Mouse (Mus musculus) c-Kit-positive CD71-positive TER-119-positive erythroid progenitor cells, embryonic 14.5 days (primary cell): Measurements from ENCODE around the gene Pkd1l3.
A peak's percentile ranks its signal among the peaks of the same experiment; 100 is the strongest.

Experiments used
- DNase-seq: peaks from one replicate; pipeline ENCODE4 v3.0.0-alpha.2; 2013; ENCODE audit warnings: low spot score

Pkd1l3 gene

GRCm38 (mm10) chr8:109632498-109632897 lies 18.2 kb downstream of the Pkd1l3 start:
- no peak for DNase-seq

GRCm38 (mm10) chr8:109635146-109635545 lies 20.8 kb downstream of the Pkd1l3 start:
- DNase-seq = no peak

GRCm38 (mm10) chr8:109638851-109639250 lies 24.5 kb downstream of the Pkd1l3 start:
- no peak for DNase-seq

DNA sequence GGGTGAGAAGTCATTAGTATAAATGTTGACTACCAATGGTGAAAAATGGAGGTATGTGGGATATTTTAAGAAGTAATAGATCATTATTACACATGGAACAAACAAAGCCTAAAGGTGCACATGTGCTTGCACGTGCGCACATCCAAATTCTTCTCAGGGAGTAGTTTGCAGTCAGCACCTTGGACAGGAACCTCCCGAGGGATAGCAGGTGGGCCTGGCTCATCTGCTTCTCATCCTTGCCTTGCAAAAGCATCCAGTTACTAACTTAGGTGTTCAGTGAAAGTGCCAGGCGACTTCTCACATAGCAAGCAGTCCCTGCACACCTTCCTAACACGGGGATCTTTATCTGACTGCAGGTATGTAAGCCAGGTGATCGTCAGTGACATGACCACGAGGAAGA lies 26.1 kb downstream of the Pkd1l3 start:
- DNase-seq = no peak

DNA sequence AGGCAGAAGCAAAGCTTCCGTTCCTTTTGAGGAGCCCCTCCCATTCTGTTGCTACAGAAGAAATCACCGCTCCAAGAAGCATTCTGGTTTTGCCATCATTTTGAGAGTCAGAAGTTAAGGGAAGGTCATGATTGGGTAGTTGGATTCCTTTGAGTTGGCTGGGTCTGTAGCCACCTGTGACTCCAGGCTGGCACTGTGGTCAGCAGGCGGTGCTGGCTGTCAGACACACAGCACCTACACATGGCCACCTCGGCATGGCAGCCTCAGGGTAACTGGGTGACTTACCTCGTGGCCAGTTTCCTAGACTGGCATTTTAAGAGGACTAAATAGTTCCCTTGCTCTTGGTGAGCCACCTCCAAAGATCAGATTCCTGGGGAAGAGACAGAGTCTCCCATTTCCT lies 26.9 kb downstream of the Pkd1l3 start:
- DNase-seq = no peak

DNA sequence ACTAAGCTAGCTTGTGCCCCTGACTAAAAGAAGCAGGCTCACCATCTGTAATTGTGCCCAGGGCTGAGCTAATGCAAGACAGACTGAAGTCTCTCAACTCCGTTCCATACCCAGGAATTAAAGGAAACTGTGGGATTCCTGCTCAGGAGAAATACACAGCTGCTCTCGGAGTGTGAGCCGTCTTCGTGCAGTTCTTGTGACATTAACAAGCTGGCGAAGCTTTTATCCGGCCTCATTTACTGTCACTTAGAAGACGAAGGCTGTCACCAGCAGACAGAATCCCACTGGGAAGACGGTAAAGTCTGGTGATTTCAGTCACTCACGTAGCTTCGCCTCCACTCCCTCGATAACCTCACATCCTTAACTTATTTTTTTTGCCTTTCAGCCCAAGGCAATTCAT lies 33.0 kb downstream of the Pkd1l3 start:
- DNase-seq = no peak

DNA sequence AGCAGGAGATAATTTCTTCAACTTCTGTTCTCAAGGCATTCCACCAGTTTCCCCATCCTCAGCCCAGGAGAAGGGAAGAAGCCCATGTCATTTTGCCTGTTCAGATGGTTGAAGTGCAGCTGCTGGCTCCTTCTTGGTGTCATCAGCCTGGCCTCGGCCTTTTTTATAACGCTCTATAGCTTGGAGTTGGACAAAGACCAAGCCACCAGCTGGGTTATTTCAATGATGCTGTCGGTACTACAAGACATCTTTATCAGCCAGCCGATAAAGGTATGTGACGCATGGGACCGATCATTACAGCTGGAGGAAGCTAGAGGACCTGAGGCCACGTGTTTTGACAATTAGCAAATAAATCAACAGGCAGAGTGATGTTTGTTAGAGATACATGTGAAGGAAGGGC lies 34.2 kb downstream of the Pkd1l3 start:
- no peak for DNase-seq

DNA sequence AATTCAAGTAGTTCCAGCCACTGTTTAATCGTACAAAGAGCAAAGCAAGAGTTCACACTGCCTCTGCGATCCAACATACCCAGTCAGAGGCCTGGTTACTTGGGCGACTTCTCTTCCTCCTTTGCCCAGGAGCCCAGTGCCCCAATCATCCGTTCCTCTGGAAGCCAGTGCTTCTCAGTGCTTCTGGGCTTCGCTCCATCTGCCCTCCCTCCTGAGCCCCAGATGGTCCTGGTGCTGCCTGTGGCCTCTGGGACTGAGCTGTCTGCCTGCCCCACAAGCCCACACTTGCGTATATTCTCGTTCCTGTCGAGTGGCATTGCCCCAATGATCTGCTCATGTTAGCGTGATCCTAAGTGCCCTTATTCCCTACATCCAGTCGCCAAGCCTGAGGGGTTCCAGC lies 36.5 kb downstream of the Pkd1l3 start:
- DNase-seq = no peak

DNA sequence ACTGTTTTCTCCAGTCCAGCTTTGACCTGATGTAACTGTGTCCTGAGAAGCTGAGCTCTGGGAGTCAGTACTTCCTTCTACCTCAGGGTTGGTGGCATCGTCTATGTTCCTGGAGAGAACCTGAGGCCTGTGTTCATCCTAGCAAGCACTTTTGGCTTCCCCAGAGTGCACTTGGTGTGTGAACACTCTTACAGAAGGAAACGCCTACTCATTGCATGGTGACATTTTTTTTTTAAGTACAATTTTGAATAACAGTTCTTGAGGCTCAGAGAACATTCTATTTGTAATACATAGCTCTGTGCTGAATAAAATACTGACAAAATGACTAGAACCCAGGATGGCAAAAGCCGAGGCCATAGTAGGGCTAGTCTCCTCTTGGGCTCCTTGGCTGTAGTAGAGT lies 42.5 kb downstream of the Pkd1l3 start:
- no peak for DNase-seq

DNA sequence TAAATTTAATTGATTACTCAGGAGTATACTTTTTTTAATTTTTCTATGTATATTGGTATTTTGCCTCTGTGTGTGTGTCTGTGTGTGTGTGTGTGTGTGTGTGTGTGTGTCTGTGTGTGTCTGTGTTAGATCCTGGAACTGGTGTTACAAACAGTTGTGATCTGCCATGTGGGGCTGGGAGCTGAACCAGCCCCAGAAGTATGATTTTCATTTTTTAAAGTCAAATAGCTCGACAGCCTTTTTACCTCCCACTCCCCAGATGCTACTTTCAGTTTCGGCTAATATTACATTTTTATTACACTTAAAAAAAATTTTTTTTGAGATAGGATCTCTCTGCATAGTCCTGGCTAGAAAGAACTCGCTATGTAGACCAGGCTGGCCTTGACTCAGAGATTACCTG lies 48.0 kb downstream of the Pkd1l3 start:
- no peak for DNase-seq

GRCm38 (mm10) chr8:109666616-109667015 lies 52.3 kb downstream of the Pkd1l3 start:
- DNase-seq = no peak

DNA sequence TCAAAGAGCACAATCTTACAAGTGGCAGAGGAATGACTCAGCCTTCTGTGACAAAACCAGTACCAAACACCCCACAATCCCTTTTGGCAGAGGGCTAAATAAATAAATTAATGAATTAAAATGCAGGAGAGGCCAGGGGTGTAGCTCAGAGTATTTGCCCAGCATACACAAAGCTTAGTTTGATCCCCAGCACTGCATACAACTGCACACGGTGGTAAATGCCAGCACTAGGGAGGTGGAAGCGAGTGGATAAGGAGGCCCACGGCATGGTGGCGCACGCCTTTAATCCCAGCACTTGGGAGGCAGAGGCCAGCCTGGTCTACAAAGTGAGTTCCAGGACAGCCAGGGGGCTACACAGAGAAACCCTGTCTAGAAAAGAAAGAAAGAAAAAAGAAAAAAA lies 58.3 kb downstream of the Pkd1l3 start:
- no peak for DNase-seq

DNA sequence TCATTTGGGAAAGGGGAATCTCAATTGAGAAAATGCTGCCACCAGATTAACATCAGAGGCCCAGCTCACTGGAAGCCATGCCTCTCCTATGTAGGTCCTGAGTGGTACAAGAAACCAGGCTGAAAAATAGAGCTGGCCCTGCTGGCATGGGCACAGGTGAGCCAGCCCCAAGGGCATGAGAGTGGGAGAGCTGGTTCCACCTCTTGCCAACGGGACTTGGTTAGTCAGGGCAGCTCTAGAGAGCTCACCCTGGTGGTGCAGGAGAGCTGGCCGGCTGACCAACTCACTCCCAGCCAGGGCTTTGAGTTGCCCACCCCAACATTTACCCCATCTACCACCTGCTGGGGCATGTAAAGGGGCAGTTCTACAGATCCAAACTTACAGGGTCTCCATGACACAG lies 59.3 kb downstream of the Pkd1l3 start:
- no peak for DNase-seq

GRCm38 (mm10) chr8:109675896-109676643 lies 61.8 kb downstream of the Pkd1l3 start:
- DNase-seq = no peak

GRCm38 (mm10) chr8:109681535-109681934 lies 67.2 kb downstream of the Pkd1l3 start:
- no peak for DNase-seq

DNA sequence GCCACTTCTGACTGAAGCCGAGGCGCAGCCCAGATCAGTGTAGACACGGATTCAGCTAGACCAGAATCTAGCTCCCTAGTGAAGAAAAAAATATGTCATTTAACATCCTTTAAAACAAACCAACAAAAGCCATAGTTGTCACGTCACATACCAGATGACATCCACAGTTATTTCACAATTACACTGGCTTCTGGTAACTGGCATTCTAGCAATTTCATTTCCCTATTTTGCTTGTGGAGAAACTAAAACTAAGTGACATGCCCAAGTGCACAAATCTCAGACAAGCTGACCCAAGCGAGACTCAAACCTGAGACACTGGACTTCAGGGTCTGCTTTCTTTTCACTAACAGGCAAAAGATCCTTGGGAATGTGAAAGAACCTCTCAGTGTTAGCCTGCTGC lies 67.8 kb downstream of the Pkd1l3 start:
- no peak for DNase-seq

- no peak for DNase-seq
Observed at GRCm38 (mm10) chr8:109687248-109687647, 72.9 kb downstream of the Pkd1l3 start.

GRCm38 (mm10) chr8:109691769-109692168 lies 77.5 kb downstream of the Pkd1l3 start:
- DNase-seq = peak; percentile 31

DNA sequence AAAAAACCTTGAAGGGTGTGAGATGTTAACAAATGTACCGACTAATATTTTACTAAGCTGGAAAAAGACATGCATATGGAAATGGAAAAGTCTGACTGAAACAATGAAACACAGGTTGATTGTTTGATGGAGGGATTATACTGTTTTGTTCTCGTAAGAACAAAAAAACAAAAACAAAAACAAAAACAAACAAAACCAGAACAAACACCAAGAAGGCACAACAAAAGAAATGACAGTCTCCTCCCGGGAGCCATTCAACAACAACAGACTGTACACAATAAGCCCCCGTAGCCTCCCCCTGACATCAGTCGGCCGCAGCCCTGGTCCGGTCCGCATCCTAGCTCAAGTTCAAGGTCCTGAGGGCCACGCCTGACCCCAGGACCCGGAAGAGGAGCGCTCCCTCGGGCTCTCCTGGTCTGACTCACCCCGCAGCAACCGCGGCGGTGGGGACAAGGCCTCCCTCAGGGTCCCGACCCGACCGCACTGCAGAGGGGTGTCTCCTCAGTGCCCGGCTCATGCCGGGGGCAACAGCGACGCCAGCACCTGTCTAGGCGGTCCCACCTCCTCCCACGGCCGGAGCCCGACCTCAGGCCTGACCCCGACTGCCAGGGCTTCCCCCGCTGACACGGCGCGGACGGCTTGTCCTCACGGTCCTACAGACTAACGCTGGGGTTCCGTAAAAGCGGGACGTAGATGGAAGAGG lies 78.3 kb downstream of the Pkd1l3 start:
- peak; percentile 56 for DNase-seq

- peak; percentile 99 for DNase-seq
Observed at GRCm38 (mm10) chr8:109693146-109693900, 79.0 kb downstream of the Pkd1l3 start, which contains the start of gene Ist1. Gene Ist1, minus strand, starts transcription at chr8:109693260.

DNA sequence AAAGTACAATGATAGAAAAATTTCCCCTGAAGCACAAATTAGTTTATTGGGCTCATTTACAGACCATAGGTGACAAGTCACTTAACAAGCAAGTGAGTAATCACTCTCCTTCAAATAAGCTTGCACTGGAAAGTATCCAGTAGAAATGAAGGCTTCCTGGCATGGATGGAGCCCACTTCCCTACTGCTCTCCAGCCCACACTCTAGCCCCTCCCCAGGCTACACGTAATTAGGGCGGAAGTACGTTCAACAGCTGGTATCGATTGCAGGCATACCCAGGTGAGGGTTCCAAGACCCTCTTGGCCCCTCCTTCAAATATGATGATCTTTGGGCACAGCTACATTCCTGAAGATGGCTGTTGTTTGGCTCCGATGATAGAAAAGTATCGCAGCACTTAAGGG lies 79.8 kb downstream of the Pkd1l3 start:
- DNase-seq = no peak

DNA sequence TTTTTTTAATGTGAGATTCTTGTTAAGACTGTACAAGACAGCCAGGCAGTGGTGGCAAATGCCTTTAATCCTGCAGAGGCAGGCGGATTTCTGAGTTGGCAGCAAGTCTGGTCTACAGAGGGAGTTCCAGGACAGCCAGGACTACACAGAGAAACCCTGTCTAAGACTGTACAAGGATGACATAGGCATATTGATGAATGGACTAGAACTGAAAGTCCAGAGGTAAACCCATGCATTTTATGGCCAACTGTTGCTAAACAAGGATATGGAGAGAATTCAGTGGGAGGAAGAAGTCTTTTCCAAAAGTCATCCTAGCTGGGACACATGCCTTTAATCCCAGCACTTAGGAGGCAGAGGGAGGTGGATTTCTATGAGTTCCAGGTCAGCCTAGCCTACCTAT lies 83.4 kb downstream of the Pkd1l3 start:
- DNase-seq = no peak

DNA sequence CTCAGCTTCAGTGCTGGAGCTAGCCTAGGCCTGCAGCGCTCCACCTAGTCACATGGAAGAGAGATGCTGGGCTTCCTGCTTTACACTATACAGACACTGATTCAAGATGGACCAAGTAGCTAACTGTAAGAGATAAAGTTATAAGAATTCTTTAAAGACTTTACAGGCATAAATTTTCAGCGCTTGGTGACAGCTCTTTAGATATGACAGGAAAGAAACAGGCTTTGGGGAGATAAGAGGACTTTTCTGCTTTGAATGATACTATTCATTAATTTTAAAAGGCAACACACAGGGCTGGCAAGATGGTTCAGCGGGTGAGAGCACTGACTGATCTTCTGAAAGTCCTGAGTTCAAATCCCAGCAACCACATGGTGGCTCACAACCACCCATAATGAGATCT lies 84.2 kb downstream of the Pkd1l3 start:
- DNase-seq = no peak
